Mouse (Mus musculus) small intestine, adult 2 months (tissue): ENCODE results near the gene Nlgn2. TPM values are rescaled to one million over a fixed set of nuclear protein-coding genes. Genes with fewer than 3 reads are reported as not detected.

Source experiments
- H3K27ac ChIP-seq: fragments of 200-500 bp; 2 replicates; pipeline ENCODE4 v1.5.1; 2012; ENCODE audit warnings: low read depth, low read length, control low read depth, inconsistent platforms; ENCODE audit not compliant: insufficient read depth
- H3K27me3 ChIP-seq: fragments of 200-500 bp; 2 replicates; pipeline ENCODE4 v1.6.1; 2012; ENCODE audit warnings: mild to moderate bottlenecking, moderate library complexity, low read length, inconsistent platforms; ENCODE audit not compliant: control insufficient read depth, insufficient read depth
- H3K36me3 ChIP-seq: fragments of 200-500 bp; 2 replicates; pipeline ENCODE4 v1.6.1; 2012; ENCODE audit warnings: mild to moderate bottlenecking, low read length, control low read depth, inconsistent platforms; ENCODE audit not compliant: control insufficient read depth, insufficient read depth
- H3K4me1 ChIP-seq: fragments of 200-500 bp; 2 replicates; pipeline ENCODE4 v1.6.1; 2012; ENCODE audit warnings: low read length, inconsistent platforms, mixed read lengths; ENCODE audit not compliant: control insufficient read depth, insufficient read depth, insufficient read length
- H3K4me3 ChIP-seq: fragments of 200-500 bp; 2 replicates; pipeline ENCODE4 v1.5.1; 2012; ENCODE audit warnings: low read depth, mild to moderate bottlenecking, control low read depth, inconsistent platforms, low read length, moderate library complexity
- CTCF ChIP-seq: fragments of 200-500 bp; IDR thresholded peaks from 2 replicates; pipeline ENCODE4 v1.5.1; 2012; ENCODE audit warnings: low read depth, mild to moderate bottlenecking, control low read depth, inconsistent platforms, low read length, moderate library complexity, mixed read lengths; ENCODE audit not compliant: insufficient replicate concordance, insufficient read length; ENCODE audit errors: extremely low read depth
- POLR2A ChIP-seq: fragments of 200-500 bp; IDR thresholded peaks from 2 replicates; pipeline ENCODE4 v1.6.1; 2012; ENCODE audit warnings: low read depth, mild to moderate bottlenecking, control low read depth, inconsistent platforms, low read length, moderate library complexity
- WGBS: fragments of 180-500 bp; shearing (Covaris S2); methylation state at CpG from one replicate; pipeline ENCODE4 v1.1.7; 2018; 5-methylcytosine and 5-hydroxymethylcytosine counted together
- polyA plus RNA-seq: library from polyadenylated mRNA; depleted of rRNA; stranded (reverse); fragments of >200 nt; gene quantifications from 2 replicates; pipeline ENCODE4 v1.2.3, GENCODE M21; 2012; rRNA removed

Nlgn2 gene
- 11.1 and 12.0 TPM in 2 replicates for polyA plus RNA-seq

DNA sequence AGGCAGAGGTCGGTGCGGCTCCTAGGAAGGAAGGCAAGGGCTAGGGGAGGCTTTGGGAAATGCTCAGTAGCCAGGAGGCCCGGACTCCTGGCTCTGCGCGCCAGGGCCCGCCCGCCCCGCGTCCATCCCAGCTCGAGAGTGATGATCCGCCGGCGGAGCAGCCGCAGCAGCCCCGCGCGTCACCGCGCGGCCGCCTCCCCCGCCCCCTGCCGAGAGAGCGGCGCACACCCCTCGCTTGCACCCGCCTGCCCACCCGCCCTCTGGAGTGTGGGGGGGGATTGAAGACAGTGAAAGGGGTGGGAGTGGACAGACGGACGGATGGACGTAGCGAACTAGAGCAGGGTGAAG lies at the start of gene Nlgn2:
Gene Nlgn2 (minus strand): TSS at position 181 of the 348 bp plus-strand sequence.
- TF ChIP-seq POLR2A (no peak), CTCF (no peak)
- H3K4me1 ChIP-seq: peaks cover 4% of the 10 kb centered on the region
- WGBS: under 1% methylated on average over 32 of the region's 32 CpGs

GRCm38 (mm10) chr11:69886907-69887635 lies 49.5 kb upstream of the Nlgn2 start:
- WGBS: 58% methylated on average over 8 of the region's 8 CpGs
- no peak overlapping the region for H3K4me3 ChIP-seq
- no peak overlapping the region for H3K27ac ChIP-seq
- TF ChIP-seq CTCF (peak; percentile 40; the same call in 1 of the 2 replicates), POLR2A (no peak)
- H3K36me3 ChIP-seq: no peaks in the 10 kb centered on the region
- no peaks in the 10 kb centered on the region for H3K27me3 ChIP-seq
- no peaks in the 10 kb centered on the region for H3K4me1 ChIP-seq

More for the DNA sequence above, at the start of gene Nlgn2:
- peak within 1 kb of the TSS; percentile 63 for H3K27ac ChIP-seq
- H3K36me3 ChIP-seq: no peaks in the 10 kb centered on the region
- peak within 1 kb of the TSS; percentile 76 for H3K4me3 ChIP-seq
- H3K27me3 ChIP-seq: peaks cover 12% of the 10 kb centered on the region

DNA sequence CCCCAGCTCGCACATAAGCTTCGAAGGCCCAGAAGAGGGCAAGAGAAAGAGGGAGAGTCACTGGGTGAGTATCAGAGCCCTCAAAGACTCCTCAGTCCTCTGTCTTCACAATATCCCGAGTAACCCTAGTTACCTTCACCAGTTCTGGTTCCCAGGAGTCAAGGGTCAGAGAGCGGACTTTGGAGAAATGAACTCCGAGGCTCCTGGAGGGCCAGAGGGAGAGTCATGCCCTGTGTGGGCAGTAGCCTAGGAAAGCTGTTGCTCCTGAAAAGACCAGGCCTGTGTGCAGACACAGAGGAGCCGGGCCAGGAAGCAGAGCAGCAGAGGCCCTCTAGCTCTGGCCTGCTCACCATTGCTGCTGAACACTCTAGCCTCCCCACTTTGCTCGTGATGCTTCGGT lies 47.1 kb upstream of the Nlgn2 start:
- WGBS: 78% methylated on average over 8 of the region's 8 CpGs
- H3K4me3 ChIP-seq: no peak overlapping the region
- H3K27me3 ChIP-seq: no peaks in the 10 kb centered on the region
- TF ChIP-seq POLR2A: no peak
- TF ChIP-seq CTCF: no peak
- no peak overlapping the region for H3K27ac ChIP-seq
- H3K36me3 ChIP-seq: no peaks in the 10 kb centered on the region
- peaks cover 8% of the 10 kb centered on the region for H3K4me1 ChIP-seq

GRCm38 (mm10) chr11:69884240-69884639 lies 46.7 kb upstream of the Nlgn2 start:
- 0 out of 2 replicates have a peak overlapping the region, but pooled peaks have one; percentile 25 for H3K27ac ChIP-seq
- no peak for TF ChIP-seq POLR2A
- H3K4me3 ChIP-seq: no peak overlapping the region
- no peaks in the 10 kb centered on the region for H3K36me3 ChIP-seq
- peaks cover 10% of the 10 kb centered on the region for H3K4me1 ChIP-seq
- WGBS: 48% methylated on average over 9 of the region's 9 CpGs
- H3K27me3 ChIP-seq: no peaks in the 10 kb centered on the region

- Histone ChIP-seq H3K27me3 (no peaks in the 10 kb centered on the region), H3K27ac (0 out of 2 replicates have a peak overlapping the region, but pooled peaks have one; percentile 25), H3K4me3 (no peak overlapping the region), H3K4me1 (peaks cover 10% of the 10 kb centered on the region), H3K36me3 (no peaks in the 10 kb centered on the region)
- TF ChIP-seq POLR2A (no peak), CTCF (no peak)
- 80% methylated on average over 8 of the region's 8 CpGs for WGBS
Observed at GRCm38 (mm10) chr11:69883527-69884151, 46.1 kb upstream of the Nlgn2 start.

DNA sequence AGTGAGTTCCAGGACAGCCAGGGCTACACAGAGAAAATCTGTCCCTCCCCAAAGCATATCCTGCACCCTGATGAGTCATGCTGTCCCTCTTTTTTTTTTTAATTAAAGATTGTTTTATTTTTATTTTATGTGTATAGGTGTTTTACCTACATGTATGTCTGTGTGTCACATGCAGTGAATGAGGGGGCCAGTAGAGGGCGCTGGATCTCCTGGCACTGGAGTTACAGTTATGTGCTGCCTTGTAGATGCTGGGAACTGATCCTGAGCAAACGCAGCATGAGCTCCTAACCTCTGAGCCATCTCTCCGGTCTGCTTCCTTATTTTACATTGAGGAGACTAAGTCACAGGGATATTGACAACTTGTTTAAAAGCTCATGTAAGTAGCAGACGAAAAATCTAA lies 45.5 kb upstream of the Nlgn2 start:
- no peak overlapping the region for H3K4me3 ChIP-seq
- 67% methylated on average over 4 of the region's 4 CpGs for WGBS
- H3K27ac ChIP-seq: no peak overlapping the region
- H3K27me3 ChIP-seq: no peaks in the 10 kb centered on the region
- peaks cover 10% of the 10 kb centered on the region for H3K4me1 ChIP-seq
- no peak for TF ChIP-seq POLR2A
- peak; percentile 48; the same call in 1 of the 2 replicates for TF ChIP-seq CTCF
- no peaks in the 10 kb centered on the region for H3K36me3 ChIP-seq
